Mouse (Mus musculus): ENCODE measurements around the gene Zim1. TPM values are rescaled to one million over a fixed set of nuclear protein-coding genes. Genes with fewer than 3 reads are reported as not detected.

The Zim1 gene
- polyA plus RNA-seq, 1 experiment from 2014 or later = 6.9 TPM

Other genes with a start within 250 kb of the Zim1 start
- not detected in 2 replicates for gene Olfr1336, start 240.3 kb downstream of the Zim1 start, polyA plus RNA-seq (2015; fragmentation: Nextera tagmentation; extraction: Ambion mirVana)
- not detected in 2 replicates for gene Olfr1346, start 229.3 kb downstream of the Zim1 start, polyA plus RNA-seq (2015; fragmentation: Nextera tagmentation; extraction: Ambion mirVana)
- not detected in 2 replicates for gene Olfr5, start 209.5 kb downstream of the Zim1 start, polyA plus RNA-seq (2015; fragmentation: Nextera tagmentation; extraction: Ambion mirVana)
- gene Olfr1347, start 196.7 kb downstream of the Zim1 start, polyA plus RNA-seq (2015; fragmentation: Nextera tagmentation; extraction: Ambion mirVana) = not detected in 2 replicates
- not detected in 2 replicates for gene Olfr1348, start 187.7 kb downstream of the Zim1 start, polyA plus RNA-seq (2015; fragmentation: Nextera tagmentation; extraction: Ambion mirVana)
- not detected in 2 replicates for gene Olfr1349, start 173.5 kb downstream of the Zim1 start, polyA plus RNA-seq (2015; fragmentation: Nextera tagmentation; extraction: Ambion mirVana)
- not detected in 2 replicates for gene Olfr1350, start 131.6 kb downstream of the Zim1 start, polyA plus RNA-seq (2015; fragmentation: Nextera tagmentation; extraction: Ambion mirVana)
- gene Peg3, start 34.0 kb upstream of the Zim1 start, polyA plus RNA-seq (2015; fragmentation: Nextera tagmentation; extraction: Ambion mirVana) = 97.5 and 111 TPM in 2 replicates
- gene Usp29, start 34.1 kb upstream of the Zim1 start, polyA plus RNA-seq (2015; fragmentation: Nextera tagmentation; extraction: Ambion mirVana) = 26.8 and 31.3 TPM in 2 replicates